Mouse (Mus musculus) embryonic stem cell, embryonic (primary cell): Measurements from ENCODE around the gene Pafah1b3.

Experiments
- CTCF ChIA-PET, 4 experiments: fragments of 300-600 bp in 2 of 4; fragments of 350-600 bp in 2 of 4; sonication (Branson Sonifier 250); formaldehyde crosslinking; loops; one replicate each; lab custom pipeline; 2022; ENCODE audit warnings: inconsistent platforms in 2 of 4; lab: Charles Lee
- POLR2A ChIA-PET, 4 experiments: fragments of 300-600 bp in 2 of 4; fragments of 350-600 bp in 2 of 4; sonication (Branson Sonifier 250); formaldehyde crosslinking; loops; one replicate each; lab custom pipeline; 2022; ENCODE audit warnings: antibody characterized with exemption in 4 of 4, inconsistent platforms in 1 of 4; lab: Charles Lee

Gene Pafah1b3

GRCm38 (mm10) chr7:25281166-25281733 is 16.5 kb downstream of the Pafah1b3 start:
- CTCF ChIA-PET = interaction anchor here in 2 of 4 experiments (1.0 to 1.1 kb wide), 2 partner anchors 14 to 43 kb away, joined by 3 to 4 read pairs; partner anchors contain the start of gene Cic (in 1 of the 2)
- POLR2A ChIA-PET = interaction anchor here (0.6 to 5.0 kb wide), 11 partner anchors 9 to 881 kb away, joined by 3 to 26 read pairs (median 4); partner anchors contain the start of genes Cic (in 2 of the 4), Dedd2 (in 1 of the 4), Gsk3a (in 1 of the 4) and Smg9 (in 1 of the 4)

GRCm38 (mm10) chr7:25279861-25280791 is 17.7 kb downstream of the Pafah1b3 start:
- POLR2A ChIA-PET = interaction anchor here (0.5 to 6.1 kb wide), 46 partner anchors 9 to 880 kb away, joined by 3 to 68 read pairs (median 4); partner anchors contain the start of genes Pafah1b3 (in 4 of the 4), Cic (in 3 of the 4), Dedd2 (in 3 of the 4) and Gsk3a (in 1 of the 4)
- CTCF ChIA-PET = interaction anchor here in 3 of 4 experiments (0.6 to 2.8 kb wide), 14 partner anchors 10 to 186 kb away, joined by 3 to 12 read pairs (median 4); partner anchors contain the start of genes Cic (in 1 of the 3) and Megf8 (in 1 of the 3)

- ChIA-PET CTCF (interaction anchor here in 2 of 4 experiments (0.6 to 2.8 kb wide), 12 partner anchors 9 to 237 kb away, joined by 3 to 12 read pairs (median 4); partner anchors contain the start of genes Cic (in 1 of the 2) and Megf8 (in 1 of the 2)), POLR2A (interaction anchor here (0.5 to 6.1 kb wide), 47 partner anchors 9 to 747 kb away, joined by 3 to 68 read pairs (median 5); partner anchors contain the start of genes Pafah1b3 (in 4 of the 4), Cic (in 3 of the 4), Dedd2 (in 3 of the 4) and Gsk3a (in 2 of the 4))
Measured at GRCm38 (mm10) chr7:25279076-25279860, 18.5 kb downstream of the Pafah1b3 start.

GRCm38 (mm10) chr7:25278341-25279075 is 19.3 kb downstream of the Pafah1b3 start:
- ChIA-PET POLR2A (interaction anchor here (0.5 to 6.1 kb wide), 87 partner anchors 8 to 747 kb away, joined by 3 to 68 read pairs (median 4); partner anchors contain the start of genes Cic (in 3 of the 4), Gsk3a (in 3 of the 4), Pafah1b3 (in 3 of the 4) and Dedd2 (in 2 of the 4)), CTCF (interaction anchor here (0.5 to 3.0 kb wide), 57 partner anchors 9 to 879 kb away, joined by 3 to 25 read pairs (median 4); partner anchors contain the start of genes Gsk3a (in 3 of the 4), Cic (in 2 of the 4), Zfp526 (in 2 of the 4) and Dedd2 (in 1 of the 4))

- ChIA-PET CTCF (interaction anchor here (0.5 to 3.0 kb wide), 57 partner anchors 8 to 878 kb away, joined by 3 to 25 read pairs (median 4); partner anchors contain the start of genes Gsk3a (in 3 of the 4), Cic (in 2 of the 4), Zfp526 (in 2 of the 4) and Dedd2 (in 1 of the 4)), POLR2A (interaction anchor here (0.5 to 6.1 kb wide), 76 partner anchors 9 to 624 kb away, joined by 3 to 68 read pairs (median 4); partner anchors contain the start of genes Cic (in 3 of the 4), Gsk3a (in 3 of the 4), Pafah1b3 (in 3 of the 4) and Dedd2 (in 2 of the 4))
Measured at GRCm38 (mm10) chr7:25277998-25278340, 19.8 kb downstream of the Pafah1b3 start.

- ChIA-PET POLR2A (interaction anchor here (0.7 to 6.1 kb wide), 51 partner anchors 9 to 184 kb away, joined by 3 to 68 read pairs (median 4); partner anchors contain the start of genes Cic (in 3 of the 4), Gsk3a (in 3 of the 4), Pafah1b3 (in 3 of the 4) and Dedd2 (in 2 of the 4)), CTCF (interaction anchor here (0.7 to 3.0 kb wide), 30 partner anchors 8 to 172 kb away, joined by 3 to 24 read pairs (median 6); partner anchors contain the start of genes Gsk3a (in 2 of the 4), Zfp526 (in 2 of the 4), Cic (in 1 of the 4) and Dedd2 (in 1 of the 4))
Measured at GRCm38 (mm10) chr7:25277405-25277804, 20.4 kb downstream of the Pafah1b3 start.

GRCm38 (mm10) chr7:25275555-25276298 is 22.1 kb downstream of the Pafah1b3 start:
- POLR2A ChIA-PET = interaction anchor here (0.6 to 6.1 kb wide), 26 partner anchors 8 to 386 kb away, joined by 3 to 68 read pairs (median 6); partner anchors contain the start of genes Cic (in 3 of the 4), Gsk3a (in 1 of the 4), Megf8 (in 1 of the 4) and Pafah1b3 (in 1 of the 4)
- CTCF ChIA-PET = interaction anchor here in 2 of 4 experiments (0.7 to 3.0 kb wide), 6 partner anchors 12 to 176 kb away, joined by 3 to 18 read pairs (median 3); no protein-coding TSS in a partner anchor

- POLR2A ChIA-PET = interaction anchor here (0.6 to 6.1 kb wide), 16 partner anchors 7 to 777 kb away, joined by 3 to 68 read pairs (median 8); partner anchors contain the start of genes Cic (in 2 of the 4) and Gsk3a (in 1 of the 4)
- CTCF ChIA-PET = interaction anchor here in 2 of 4 experiments (0.6 to 1.4 kb wide), 4 partner anchors 20 to 204 kb away, joined by 3 to 6 read pairs (median 4); no protein-coding TSS in a partner anchor
Measured at GRCm38 (mm10) chr7:25274996-25275395, 22.8 kb downstream of the Pafah1b3 start.

GRCm38 (mm10) chr7:25274571-25274970 is 23.2 kb downstream of the Pafah1b3 start:
- ChIA-PET CTCF (interaction anchor here in 2 of 4 experiments (0.6 to 1.0 kb wide), 2 partner anchors 60 to 205 kb away, joined by 3 to 6 read pairs; no protein-coding TSS in a partner anchor), POLR2A (interaction anchor here in 3 of 4 experiments (0.6 to 6.1 kb wide), 13 partner anchors 9 to 777 kb away, joined by 3 to 63 read pairs (median 6); partner anchors contain the start of gene Gsk3a (in 1 of the 3))

- ChIA-PET CTCF (interaction anchor here in 1 of 4 experiments (1.0 kb wide), 1 partner anchor 10 kb away, joined by 3 read pairs; no protein-coding TSS in a partner anchor), POLR2A (interaction anchor here in 2 of 4 experiments (0.8 to 5.9 kb wide), 9 partner anchors 9 to 52 kb away, joined by 3 to 43 read pairs (median 5); partner anchors contain the start of genes Gsk3a (in 1 of the 2) and Zfp526 (in 1 of the 2))
Measured at GRCm38 (mm10) chr7:25273259-25274241, 24.2 kb downstream of the Pafah1b3 start.

GRCm38 (mm10) chr7:25272445-25273258 is 25.1 kb downstream of the Pafah1b3 start:
- CTCF ChIA-PET = interaction anchor here in 2 of 4 experiments (0.5 to 1.0 kb wide), 2 partner anchors 9 to 132 kb away, joined by 3 to 4 read pairs; no protein-coding TSS in a partner anchor
- POLR2A ChIA-PET = interaction anchor here in 3 of 4 experiments (0.9 to 5.9 kb wide), 15 partner anchors 9 to 85 kb away, joined by 3 to 43 read pairs (median 4); partner anchors contain the start of genes Gsk3a (in 1 of the 3) and Pafah1b3 (in 1 of the 3)
